Mouse (Mus musculus) liver, adult 2 months (tissue): ENCODE data around the gene Cryga. TPM values are rescaled to one million over a fixed set of nuclear protein-coding genes. Genes with fewer than 3 reads are reported as not detected.
"Not testable (repeated sequence)": the region's sequence is repeated elsewhere in the genome, so short reads cannot be mapped to it uniquely, and the experiment has no call there.

Source experiments
- DNase-seq: peaks from one replicate; pipeline ENCODE4 v3.0.0-alpha.2; 2011; ENCODE audit warnings: low read depth, low spot score; ENCODE audit errors: extremely low read depth
- H3K27ac ChIP-seq: fragments of 200-500 bp; replicated peaks from 2 replicates; pipeline ENCODE4 v1.5.1; 2012; ENCODE audit warnings: low read depth, mild to moderate bottlenecking, control low read depth, inconsistent platforms, low read length; ENCODE audit not compliant: insufficient read depth
- H3K27me3 ChIP-seq: fragments of 200-500 bp; 2 replicates; pipeline ENCODE4 v1.6.1; 2012; ENCODE audit warnings: mild to moderate bottlenecking, moderate library complexity, low read length, inconsistent platforms; ENCODE audit not compliant: control insufficient read depth, insufficient read depth
- H3K36me3 ChIP-seq: fragments of 200-500 bp; 2 replicates; pipeline ENCODE4 v1.6.1; 2012; ENCODE audit warnings: low read length, inconsistent platforms; ENCODE audit not compliant: control insufficient read depth, insufficient read depth
- H3K4me1 ChIP-seq: fragments of 200-500 bp; 2 replicates; pipeline ENCODE4 v1.6.1; 2011; ENCODE audit warnings: low read length; ENCODE audit not compliant: control insufficient read depth, insufficient read depth
- H3K4me3 ChIP-seq: fragments of 200-500 bp; 2 replicates; pipeline ENCODE4 v1.5.1; 2011; ENCODE audit warnings: low read depth, mild to moderate bottlenecking, control low read depth, low read length, moderate library complexity; ENCODE audit not compliant: insufficient read depth
- H3K79me2 ChIP-seq: fragments of 200-500 bp; 2 replicates; pipeline ENCODE4 v1.6.1; 2012; ENCODE audit warnings: inconsistent platforms, mild to moderate bottlenecking, low read length, moderate library complexity; ENCODE audit not compliant: control insufficient read depth, insufficient read depth
- H3K9ac ChIP-seq: fragments of 200-500 bp; 2 replicates; pipeline ENCODE4 v1.6.1; 2012; ENCODE audit warnings: low read depth, mild to moderate bottlenecking, control low read depth, inconsistent platforms, low read length
- CTCF ChIP-seq: fragments of 200-500 bp; IDR thresholded peaks from 2 replicates; pipeline ENCODE4 v1.5.1; 2011; ENCODE audit warnings: low read depth, low read length, control low read depth
- POLR2A ChIP-seq: fragments of 200-500 bp; IDR thresholded peaks from 2 replicates; pipeline ENCODE4 v1.6.1; 2011; ENCODE audit warnings: low read length, control low read depth; ENCODE audit not compliant: insufficient read depth; ENCODE audit errors: extremely low read depth
- WGBS: fragments of 180-500 bp; shearing (Covaris S2); methylation state at CpG from one replicate; pipeline ENCODE4 v1.1.7; 2018; 5-methylcytosine and 5-hydroxymethylcytosine counted together
- polyA plus RNA-seq: library from polyadenylated mRNA; depleted of rRNA; stranded (reverse); fragments of >200 nt; gene quantifications from 2 replicates; pipeline ENCODE4 v1.2.3, GENCODE M21; 2012; rRNA removed
- total RNA-seq: library from RNA; depleted of rRNA; stranded (reverse); fragments of >200 nt; gene quantifications from 2 replicates; pipeline ENCODE4 v1.2.3, GENCODE M21; 2014; rRNA removed

Gene Cryga
- total and polyA plus RNA-seq, 2 experiments = not detected

- Histone ChIP-seq H3K27me3 (no peaks in the 10 kb centered on the region), H3K4me3 (no peak overlapping the region), H3K36me3 (no peaks in the 10 kb centered on the region), H3K4me1 (no peaks in the 10 kb centered on the region), H3K79me2 (no peaks in the 10 kb centered on the region), H3K27ac (no peak overlapping the region), H3K9ac (no peak overlapping the region)
- TF ChIP-seq CTCF (no peak), POLR2A (no peak)
- WGBS = 43% methylated on average over 2 of the region's 2 CpGs
- DNase-seq = no peak
Observed at GRCm38 (mm10) chr1:65052140-65052539, 51.0 kb downstream of the Cryga start.

- no peak overlapping the region for H3K4me3 ChIP-seq
- WGBS = 83% methylated on average over 7 of the region's 7 CpGs
- TF ChIP-seq POLR2A (no peak), CTCF (no peak)
- H3K36me3 ChIP-seq = no peaks in the 10 kb centered on the region
- no peak for DNase-seq
- no peaks in the 10 kb centered on the region for H3K27me3 ChIP-seq
- H3K9ac ChIP-seq = no peak overlapping the region
- no peaks in the 10 kb centered on the region for H3K4me1 ChIP-seq
- H3K27ac ChIP-seq = no peak overlapping the region
- H3K79me2 ChIP-seq = no peaks in the 10 kb centered on the region
Observed at GRCm38 (mm10) chr1:65051696-65052095, 51.5 kb downstream of the Cryga start.

GRCm38 (mm10) chr1:65050952-65051351 lies 52.2 kb downstream of the Cryga start, which contains the start of gene Cryge:
Gene Cryge, minus strand, starts transcription at chr1:65051149.
- 83% methylated on average over 10 of the region's 12 CpGs for WGBS
- not testable (repeated sequence) for H3K4me3 ChIP-seq, H3K36me3 ChIP-seq, H3K9ac ChIP-seq, H3K4me1 ChIP-seq, DNase-seq, H3K79me2 ChIP-seq, H3K27ac ChIP-seq, H3K27me3 ChIP-seq

Other genes with a start within 250 kb of the Cryga start
- gene Plekhm3, start 146.5 kb downstream of the Cryga start, total RNA-seq = 2.8 TPM in 2 replicates
- 0.44 and 0.73 TPM in 2 replicates for gene Plekhm3, start 146.5 kb downstream of the Cryga start, polyA plus RNA-seq
- 0.18 and 6.6 TPM in 2 replicates for gene Akr1cl, start 70.6 kb downstream of the Cryga start, total RNA-seq
- not detected in 2 replicates for gene Akr1cl, start 70.6 kb downstream of the Cryga start, polyA plus RNA-seq
- gene Cryge, start 52.2 kb downstream of the Cryga start, total RNA-seq = not detected in 2 replicates
- gene Cryge, start 52.2 kb downstream of the Cryga start, polyA plus RNA-seq = not detected in 2 replicates
- not detected in 2 replicates for gene Crygd, start 39.9 kb downstream of the Cryga start, total RNA-seq
- not detected in 2 replicates for gene Crygd, start 39.9 kb downstream of the Cryga start, polyA plus RNA-seq
- not detected in 2 replicates for gene Crygc, start 29.7 kb downstream of the Cryga start, total RNA-seq
- gene Crygc, start 29.7 kb downstream of the Cryga start, polyA plus RNA-seq = not detected in 2 replicates
- gene Crygb, start 21.1 kb downstream of the Cryga start, total RNA-seq = not detected in 2 replicates
- gene Crygb, start 21.1 kb downstream of the Cryga start, polyA plus RNA-seq = not detected in 2 replicates
- not detected in 2 replicates for gene Gm28845, start 16.2 kb upstream of the Cryga start, total RNA-seq
- not detected in 2 replicates for gene Gm28845, start 16.2 kb upstream of the Cryga start, polyA plus RNA-seq
- not detected in 2 replicates for gene D630023F18Rik, start 19.8 kb upstream of the Cryga start, total RNA-seq
- 0.17 TPM in 1 of 2 replicates, not detected in the other for gene D630023F18Rik, start 19.8 kb upstream of the Cryga start, polyA plus RNA-seq
- gene Idh1, start 83.1 kb upstream of the Cryga start, total RNA-seq = 510 and 624 TPM in 2 replicates
- gene Idh1, start 83.1 kb upstream of the Cryga start, polyA plus RNA-seq = 137 and 155 TPM in 2 replicates
- gene Pikfyve, start 83.3 kb upstream of the Cryga start, total RNA-seq = 18.7 and 21.1 TPM in 2 replicates
- 2.8 and 2.9 TPM in 2 replicates for gene Pikfyve, start 83.3 kb upstream of the Cryga start, polyA plus RNA-seq
- not detected in 2 replicates for gene Pth2r, start 178.7 kb upstream of the Cryga start, total RNA-seq
- gene Pth2r, start 178.7 kb upstream of the Cryga start, polyA plus RNA-seq = not detected in 2 replicates